Mouse (Mus musculus) CH12.LX (cell line): ENCODE measurements around the gene Myh3. TPM values are rescaled to one million over a fixed set of nuclear protein-coding genes. Genes with fewer than 3 reads are reported as not detected.
A peak's percentile ranks its signal among the peaks of the same experiment; 100 is the strongest.

Experiments used
- DNase-seq: peaks from one replicate; pipeline ENCODE4 v3.0.0-alpha.2; 2013; ENCODE audit errors: extremely low read depth
- H3K27ac ChIP-seq: 2 replicates; pipeline ENCODE4 v1.5.1; 2012; ENCODE audit warnings: low read depth, mild to moderate bottlenecking, control low read depth, moderate library complexity; ENCODE audit not compliant: insufficient read depth
- H3K27me3 ChIP-seq: replicated peaks from 2 replicates; pipeline ENCODE3; 2012; ENCODE audit warnings: inconsistent platforms
- H3K36me3 ChIP-seq, 2 experiments: replicated peaks in 1 of 2; 2 replicates each; pipeline versions ENCODE3 to v1.6.1; 2012; ENCODE audit warnings: inconsistent platforms in 1 of 2, low read length in 1 of 2, mild to moderate bottlenecking in 1 of 2, mixed read lengths in 1 of 2, moderate library complexity in 1 of 2; ENCODE audit not compliant: control insufficient read depth in 1 of 2, insufficient read depth in 1 of 2
- H3K4me1 ChIP-seq, 2 experiments: 2 replicates each; pipeline ENCODE4 v1.6.1; 2012; ENCODE audit warnings: inconsistent platforms in 1 of 2, moderate library complexity in 1 of 2; ENCODE audit not compliant: insufficient read depth in 2 of 2, control insufficient read depth in 1 of 2
- H3K4me2 ChIP-seq: 2 replicates; pipeline ENCODE4 v1.6.1; 2012; ENCODE audit warnings: low read depth, mild to moderate bottlenecking, control low read depth; ENCODE audit not compliant: poor library complexity, insufficient read depth, severe bottlenecking
- H3K4me3 ChIP-seq, 3 experiments: fragments of 150-350 bp in 1 of 3; sonication (generic) in 1 of 3; replicated peaks in 1 of 3; 2 replicates each; pipeline versions ENCODE3 to v1.5.1; 2011 to 2012; ENCODE audit warnings: low read depth in 2 of 3, low read length in 2 of 3, mild to moderate bottlenecking in 2 of 3, moderate library complexity in 2 of 3, control low read depth in 1 of 3, improper control_type of control experiment in 1 of 3, inconsistent platforms in 1 of 3, mixed read lengths in 1 of 3; ENCODE audit not compliant: poor library complexity in 1 of 3
- H3K79me2 ChIP-seq: replicated peaks from 2 replicates; pipeline ENCODE4 v1.6.1; 2012; ENCODE audit warnings: mild to moderate bottlenecking, moderate library complexity; ENCODE audit not compliant: control insufficient read depth, poor library complexity, insufficient read depth, severe bottlenecking; ENCODE audit errors: extremely low read depth
- H3K9ac ChIP-seq: 2 replicates; pipeline ENCODE4 v1.6.1; 2012; ENCODE audit warnings: low read depth, mild to moderate bottlenecking, control low read depth, moderate library complexity; ENCODE audit not compliant: insufficient read depth
- H3K9me3 ChIP-seq: replicated peaks from 2 replicates; pipeline ENCODE3; 2012; ENCODE audit warnings: low read length, inconsistent platforms, mixed read lengths
- BHLHE40 ChIP-seq: IDR thresholded peaks from 2 replicates; pipeline ENCODE4 v1.6.1; 2011; ENCODE audit warnings: mild to moderate bottlenecking, low read depth, low read length, improper control_type of control experiment
- ETS1 ChIP-seq: conservative IDR thresholded peaks from 2 replicates; pipeline ENCODE4 v1.6.1; 2012; ENCODE audit warnings: low read depth, mild to moderate bottlenecking, inconsistent platforms, low read length, improper control_type of control experiment, moderate library complexity
- IRF4 ChIP-seq: IDR thresholded peaks from 2 replicates; pipeline ENCODE4 v1.6.1; 2014; ENCODE audit warnings: low read depth, mild to moderate bottlenecking, inconsistent platforms, low read length, improper control_type of control experiment
- JUN ChIP-seq: IDR thresholded peaks from 2 replicates; pipeline ENCODE4 v1.6.1; 2011; ENCODE audit warnings: low read depth, mild to moderate bottlenecking, low read length, improper control_type of control experiment, moderate library complexity; ENCODE audit not compliant: insufficient read depth
- KAT2A ChIP-seq: IDR thresholded peaks from 2 replicates; pipeline ENCODE4 v1.6.1; 2012; ENCODE audit warnings: low read length, improper control_type of control experiment, inconsistent platforms; ENCODE audit not compliant: insufficient replicate concordance
- MAX ChIP-seq: IDR thresholded peaks from 2 replicates; pipeline ENCODE4 v1.6.1; 2011; ENCODE audit warnings: low read length, improper control_type of control experiment
- MAZ ChIP-seq: IDR thresholded peaks from 2 replicates; pipeline ENCODE4 v1.6.1; 2012; ENCODE audit warnings: low read depth, mild to moderate bottlenecking, inconsistent platforms, low read length, improper control_type of control experiment, moderate library complexity
- MXI1 ChIP-seq: IDR thresholded peaks from 2 replicates; pipeline ENCODE4 v1.6.1; 2011; ENCODE audit warnings: mild to moderate bottlenecking, low read depth, low read length, improper control_type of control experiment
- NELFE ChIP-seq: IDR thresholded peaks from 2 replicates; pipeline ENCODE4 v1.6.1; 2011; ENCODE audit warnings: low read depth, low read length, improper control_type of control experiment
- PAX5 ChIP-seq: IDR thresholded peaks from 2 replicates; pipeline ENCODE4 v1.6.1; 2012; ENCODE audit warnings: low read length, inconsistent platforms, mixed read lengths
- POLR2A ChIP-seq: IDR thresholded peaks from 2 replicates; pipeline ENCODE4 v1.6.1; 2011; ENCODE audit warnings: low read depth, mild to moderate bottlenecking, improper control_type of control experiment, low read length
- RAD21 ChIP-seq: IDR thresholded peaks from 2 replicates; pipeline ENCODE4 v1.6.1; 2011; ENCODE audit warnings: low read depth, mild to moderate bottlenecking, low read length, improper control_type of control experiment, moderate library complexity
- RCOR1 ChIP-seq: conservative IDR thresholded peaks from 2 replicates; pipeline ENCODE4 v1.6.1; 2012; ENCODE audit warnings: low read depth, mild to moderate bottlenecking, inconsistent platforms, low read length, improper control_type of control experiment
- SIN3A ChIP-seq: IDR thresholded peaks from 2 replicates; pipeline ENCODE4 v1.6.1; 2012; ENCODE audit warnings: low read length, improper control_type of control experiment, inconsistent platforms
- SMC3 ChIP-seq: IDR thresholded peaks from 2 replicates; pipeline ENCODE4 v1.6.1; 2011; ENCODE audit warnings: low read depth, low read length, improper control_type of control experiment
- TBP ChIP-seq: conservative IDR thresholded peaks from 2 replicates; pipeline ENCODE4 v1.6.1; 2011; ENCODE audit warnings: low read depth, low read length, improper control_type of control experiment
- TCF12 ChIP-seq: IDR thresholded peaks from 2 replicates; pipeline ENCODE4 v1.6.1; 2014; ENCODE audit warnings: low read depth, mild to moderate bottlenecking, inconsistent platforms, low read length, improper control_type of control experiment
- UBTF ChIP-seq: IDR thresholded peaks from 2 replicates; pipeline ENCODE4 v1.6.1; 2012; ENCODE audit warnings: low read depth, mild to moderate bottlenecking, inconsistent platforms, low read length, improper control_type of control experiment, moderate library complexity
- USF2 ChIP-seq: conservative IDR thresholded peaks from 2 replicates; pipeline ENCODE4 v1.6.1; 2011; ENCODE audit warnings: low read depth, low read length, improper control_type of control experiment
- ZC3H11A ChIP-seq: IDR thresholded peaks from 2 replicates; pipeline ENCODE4 v1.6.1; 2012; ENCODE audit warnings: low read depth, mild to moderate bottlenecking, inconsistent platforms, low read length, improper control_type of control experiment
- ZMIZ1 ChIP-seq: IDR thresholded peaks from 2 replicates; pipeline ENCODE4 v1.6.1; 2012; ENCODE audit warnings: low read depth, mild to moderate bottlenecking, inconsistent platforms, low read length, improper control_type of control experiment
- dilution Hi-C: fragments of 300-500 bp; cut with MboI; formaldehyde crosslinking; loops from 2 replicates; pipeline ENCODE4 v1.14.3; 2020; ENCODE audit warnings: low sequenced_read_pairs; ENCODE audit not compliant: extremely low pct_unique_long_range_greater_than_20kb, extremely low pct_ligation_motif_present
- in situ Hi-C: fragments of 300-500 bp; cut with MboI; formaldehyde crosslinking; loops from 3 replicates; pipeline ENCODE4 v1.14.3; 2019; ENCODE audit warnings: low sequenced_read_pairs, low pct_ligation_motif_present, low pct_unique_long_range_greater_than_20kb, mixed read lengths
- polyA plus RNA-seq: library from polyadenylated mRNA; unstranded; fragments of >175 nt; gene quantifications from 2 replicates; pipeline ENCODE4 v1.2.1, GENCODE M21; 2012; ENCODE audit warnings: low read depth; ENCODE audit not compliant: insufficient read length
- total RNA-seq, 2 experiments: library from RNA; depleted of rRNA; stranded (reverse); fragments of 300-350 nt in 1 of 2; fragments of >200 nt in 1 of 2; gene quantifications; 2 replicates each; pipeline ENCODE4 v1.2.3; 2012 to 2014

Gene Myh3
- total and polyA plus RNA-seq, 3 experiments: 0.12 to 0.64 (median 0.26) TPM

GRCm38 (mm10) chr11:67140175-67140574 lies 62.1 kb downstream of the Myh3 start:
- H3K27me3 ChIP-seq: no peaks in the 10 kb centered on the region
- peaks cover 12 to 44% of the 10 kb centered on the region in 2 experiments for H3K4me1 ChIP-seq
- H3K9me3 ChIP-seq: no peaks in the 10 kb centered on the region
- H3K79me2 ChIP-seq: peaks cover 8% of the 10 kb centered on the region
- H3K9ac ChIP-seq: peak overlapping the region; percentile 85; the same call in 1 of the 2 replicates
- TF ChIP-seq IRF4: no peak
- dilution Hi-C loops: no loop called here
- H3K36me3 ChIP-seq: peaks cover 0 to 7% of the 10 kb centered on the region in 2 experiments
- H3K27ac ChIP-seq: no peak overlapping the region
- no peak overlapping the region for H3K4me2 ChIP-seq
- in situ Hi-C loops: no loop called here
- DNase-seq: no peak
- no peak overlapping the region for H3K4me3 ChIP-seq

- H3K9me3 ChIP-seq: no peaks in the 10 kb centered on the region
- TF ChIP-seq BHLHE40 (0 out of 2 replicates have a peak, but pooled peaks have one; percentile 23), SMC3 (no peak), MXI1 (peak; percentile 30; the same call in 1 of the 2 replicates), ZMIZ1 (no peak)
- TF ChIP-seq, all 38 proteins: peak for 2
- DNase-seq: no peak
- H3K27me3 ChIP-seq: no peaks in the 10 kb centered on the region
- H3K4me3 ChIP-seq: peak overlapping the region in 2 of 3 experiments; percentile 32 to 40
- peak overlapping the region; percentile 85 for H3K9ac ChIP-seq
- peak overlapping the region; percentile 78 for H3K27ac ChIP-seq
- peak overlapping the region; percentile 88 for H3K4me2 ChIP-seq
- peaks cover 14 to 43% of the 10 kb centered on the region in 2 experiments for H3K4me1 ChIP-seq
- in situ Hi-C loops: no loop called here
- H3K79me2 ChIP-seq: peaks cover 8% of the 10 kb centered on the region
- dilution Hi-C loops: no loop called here
- peaks cover 7 to 13% of the 10 kb centered on the region in 2 experiments for H3K36me3 ChIP-seq
These were observed 62.9 kb downstream of the Myh3 start for GRCm38 (mm10) chr11:67141031-67141430.

- H3K36me3 ChIP-seq: peaks cover 11 to 18% of the 10 kb centered on the region in 2 experiments
- peak overlapping the region; percentile 85 for H3K9ac ChIP-seq
- TF ChIP-seq TBP (peak; percentile 62), MAZ (no peak), MAX (no peak), ZC3H11A (no peak), POLR2A (peak; percentile 74), PAX5 (no peak), UBTF (no peak), SIN3A (no peak), NELFE (0 out of 2 replicates have a peak, but pooled peaks have one; percentile 56), TCF12 (0 out of 2 replicates have a peak, but pooled peaks have one; percentile 24), RAD21 (no peak; the same call in 1 of the 2 replicates), MXI1 (no peak), RCOR1 (no peak), KAT2A (no peak), ETS1 (no peak), USF2 (no peak), JUN (no peak)
- TF ChIP-seq, all 38 proteins: peak for 4
- dilution Hi-C loops (no loop called here), in situ Hi-C loops (no loop called here)
- DNase-seq: peak; percentile 42
- peak overlapping the region; percentile 32 to 51 (median 50) for H3K4me3 ChIP-seq
- H3K4me2 ChIP-seq: peak overlapping the region; percentile 68
- peaks cover 8% of the 10 kb centered on the region for H3K79me2 ChIP-seq
- H3K4me1 ChIP-seq: peaks cover 14 to 50% of the 10 kb centered on the region in 2 experiments
- no peaks in the 10 kb centered on the region for H3K9me3 ChIP-seq
- H3K27ac ChIP-seq: peak overlapping the region; percentile 99
- H3K27me3 ChIP-seq: no peaks in the 10 kb centered on the region
These were observed 63.9 kb downstream of the Myh3 start for GRCm38 (mm10) chr11:67142047-67142446.
